Mouse (Mus musculus) lung, postnatal 0 days (tissue): ENCODE data around the gene Celf1.

Source experiments
- CTCF ChIP-seq: IDR thresholded peaks from 2 replicates; pipeline ENCODE4 v1.5.1; 2016; ENCODE audit warnings: antibody characterized with exemption, mild to moderate bottlenecking
- EP300 ChIP-seq: IDR thresholded peaks from 2 replicates; pipeline ENCODE4 v1.6.1; 2016; ENCODE audit warnings: antibody characterized with exemption, mild to moderate bottlenecking, control low read depth

DNA sequence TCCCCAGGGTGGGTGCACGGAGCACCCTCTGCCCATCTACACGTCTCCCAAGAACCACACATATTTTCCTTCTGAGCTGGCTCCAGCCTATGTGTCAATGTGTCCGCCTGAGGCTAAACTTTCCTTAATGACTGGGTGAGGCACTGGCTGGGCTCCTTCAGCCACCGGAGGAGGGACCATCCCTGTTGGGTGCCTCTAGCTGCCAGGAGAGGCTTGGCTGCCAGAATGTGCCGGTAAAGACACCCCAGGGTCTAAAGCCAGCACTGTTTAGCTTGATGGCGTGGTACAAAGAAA lies 128.6 kb downstream of the Celf1 start:
- no peak for TF ChIP-seq CTCF
- TF ChIP-seq EP300 = no peak
